Mouse (Mus musculus) CH12F3 (cell line): ENCODE data around the gene Zg16.

Experiments used
- in situ Hi-C: fragments of 300-500 bp; cut with MboI; formaldehyde crosslinking; loops from 2 replicates; pipeline ENCODE4 v1.14.3; 2020; ENCODE audit warnings: low sequenced_read_pairs

Zg16 gene

GRCm38 (mm10) chr7:127080045-127080444 lies 7.1 kb downstream of the Zg16 start:
- in situ Hi-C loops: no loop called here

GRCm38 (mm10) chr7:127077692-127078091 lies 9.4 kb downstream of the Zg16 start:
- in situ Hi-C loops: loop anchor here (5.0 kb wide), 1 partner anchor 300 kb away; the partner anchor contains the start of gene Ypel3

GRCm38 (mm10) chr7:127076188-127076587 lies 10.9 kb downstream of the Zg16 start:
- in situ Hi-C loops: loop anchor here (5.0 kb wide), 1 partner anchor 299 kb away; the partner anchor contains the start of gene Ypel3

- in situ Hi-C loops: no loop called here
These were observed 13.9 kb downstream of the Zg16 start for GRCm38 (mm10) chr7:127073221-127073620.

- in situ Hi-C loops: no loop called here
These were observed 16.2 kb downstream of the Zg16 start for GRCm38 (mm10) chr7:127070871-127071413.

GRCm38 (mm10) chr7:127066317-127066716 lies 20.8 kb downstream of the Zg16 start:
- in situ Hi-C loops: no loop called here

GRCm38 (mm10) chr7:127065538-127065937 lies 21.6 kb downstream of the Zg16 start:
- in situ Hi-C loops: no loop called here

- in situ Hi-C loops: no loop called here
These were observed 32.0 kb downstream of the Zg16 start for GRCm38 (mm10) chr7:127055026-127055585.

GRCm38 (mm10) chr7:127041851-127042672 lies 45.1 kb downstream of the Zg16 start, which contains the start of gene Kif22:
Gene Kif22 (minus strand): TSS chr7:127042471.
- in situ Hi-C loops: no loop called here

- in situ Hi-C loops: no loop called here
These were observed 55.9 kb downstream of the Zg16 start for GRCm38 (mm10) chr7:127031244-127031643.

- in situ Hi-C loops: no loop called here
These were observed 57.0 kb downstream of the Zg16 start for GRCm38 (mm10) chr7:127030172-127030571.

- in situ Hi-C loops: no loop called here
These were observed 59.2 kb downstream of the Zg16 start for GRCm38 (mm10) chr7:127027885-127028284.

- in situ Hi-C loops: no loop called here
These were observed 60.0 kb downstream of the Zg16 start, which contains the start of gene Maz for GRCm38 (mm10) chr7:127026984-127027726. Gene Maz (minus strand): TSS chr7:127027037.

GRCm38 (mm10) chr7:127026616-127026983 lies 60.5 kb downstream of the Zg16 start:
- in situ Hi-C loops: no loop called here

- in situ Hi-C loops: no loop called here
These were observed 60.9 kb downstream of the Zg16 start for GRCm38 (mm10) chr7:127026161-127026600.

GRCm38 (mm10) chr7:127025556-127026160 lies 61.5 kb downstream of the Zg16 start:
- in situ Hi-C loops: no loop called here

- in situ Hi-C loops: no loop called here
These were observed 62.2 kb downstream of the Zg16 start for GRCm38 (mm10) chr7:127024755-127025555.

- in situ Hi-C loops: no loop called here
These were observed 63.0 kb downstream of the Zg16 start for GRCm38 (mm10) chr7:127023896-127024690.

- in situ Hi-C loops: no loop called here
These were observed 63.8 kb downstream of the Zg16 start for GRCm38 (mm10) chr7:127023272-127023691.
